Mouse (Mus musculus) ovary, adult 18-20 months (tissue): ENCODE measurements around the gene Zfp638.
"Not testable (repeated sequence)": the region's sequence is repeated elsewhere in the genome, so short reads cannot be mapped to it uniquely, and the experiment has no call there.

ENCODE experiments used
- DNase-seq: peaks from one replicate; pipeline ENCODE4 v3.0.0; 2022; ENCODE audit warnings: low spot score, mixed read lengths

Gene Zfp638

GRCm38 (mm10) chr6:83866954-83867597 is at the start of gene Zfp638:
Gene Zfp638, plus strand, starts transcription at chr6:83867109.
- DNase-seq = peak; percentile 85

GRCm38 (mm10) chr6:83818996-83819395 is 47.9 kb upstream of the Zfp638 start:
- DNase-seq = no peak

DNA sequence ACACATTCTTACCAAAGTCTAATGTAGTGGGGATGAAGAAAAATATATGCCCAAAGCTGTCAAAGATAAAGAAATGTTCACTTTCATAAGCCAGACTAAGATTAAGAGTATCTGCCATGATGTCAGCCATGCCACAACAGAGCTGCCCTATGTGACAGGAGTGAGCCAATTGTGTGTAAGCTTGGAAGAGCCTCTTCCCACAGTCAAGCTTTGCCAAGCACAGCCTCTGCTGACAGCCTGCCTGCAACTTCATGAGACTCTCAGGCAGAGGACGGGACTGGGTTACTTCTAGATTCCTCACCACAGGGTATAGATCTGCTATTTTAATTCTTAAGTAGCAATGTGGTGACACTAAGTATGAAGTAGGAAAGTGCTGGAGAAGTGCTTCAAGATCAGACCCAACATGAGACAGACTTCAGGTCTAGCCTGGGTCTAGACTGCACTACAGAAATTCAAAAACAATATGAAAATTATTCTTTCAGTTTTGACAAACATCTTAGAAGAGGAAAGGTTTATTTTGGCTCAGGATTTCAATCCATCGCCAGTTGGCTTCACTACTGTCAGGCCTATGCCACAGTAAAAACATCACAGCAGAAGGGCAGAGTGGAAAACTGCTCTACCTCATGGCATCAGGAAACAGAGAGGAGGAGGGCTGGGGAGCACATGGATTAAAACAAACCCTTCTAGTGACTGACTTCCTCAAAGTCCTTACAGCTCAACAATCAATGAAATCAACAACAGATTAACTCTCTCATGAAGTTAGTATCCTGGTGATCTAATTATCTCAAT is 46.0 kb upstream of the Zfp638 start:
- no peak for DNase-seq

DNA sequence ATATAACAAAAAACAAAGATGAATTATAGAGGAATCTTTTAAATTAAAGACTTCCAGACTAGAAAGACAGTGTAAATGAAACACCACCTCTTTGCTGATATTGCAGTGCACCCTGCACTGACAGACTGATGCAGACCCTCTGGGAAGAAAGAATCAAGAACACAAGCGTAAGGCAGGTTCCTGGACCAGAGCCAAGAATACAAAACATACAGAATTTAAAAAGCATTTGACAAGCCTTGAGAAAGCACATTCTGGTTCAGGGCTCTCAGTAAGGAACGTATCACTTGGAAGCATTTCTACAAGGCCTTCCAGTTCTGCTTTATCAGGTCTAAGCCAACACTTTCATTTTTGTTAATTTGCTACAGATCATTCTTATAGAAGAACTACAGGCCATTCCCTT is 45.1 kb upstream of the Zfp638 start:
- DNase-seq = no peak

- no peak for DNase-seq
Observed at GRCm38 (mm10) chr6:83830941-83831605, 35.8 kb upstream of the Zfp638 start.

- DNase-seq = peak; percentile 97
Observed at GRCm38 (mm10) chr6:83831606-83832123, 35.2 kb upstream of the Zfp638 start, which contains the start of gene Paip2b. Gene Paip2b, minus strand, starts transcription at chr6:83831741.

DNA sequence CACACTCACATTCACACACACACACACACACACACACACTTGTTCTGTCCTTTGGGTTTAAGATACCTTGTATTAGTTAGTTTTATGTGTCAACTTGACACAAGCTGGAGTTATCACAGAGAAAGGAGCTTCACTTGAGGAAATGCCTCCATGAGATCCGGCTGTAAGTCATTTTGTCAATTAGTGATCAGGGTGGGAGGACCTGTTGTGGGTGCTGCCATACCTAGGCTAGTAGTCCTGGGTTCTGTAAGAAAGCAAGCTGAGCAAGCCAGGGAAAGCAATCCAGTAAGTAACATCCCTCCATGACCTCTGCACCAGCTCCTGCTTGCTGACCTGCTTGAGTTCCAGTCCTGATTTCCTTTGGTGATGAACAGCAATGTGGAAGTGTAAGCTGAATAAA is 34.5 kb upstream of the Zfp638 start:
- not testable (repeated sequence) for DNase-seq

DNA sequence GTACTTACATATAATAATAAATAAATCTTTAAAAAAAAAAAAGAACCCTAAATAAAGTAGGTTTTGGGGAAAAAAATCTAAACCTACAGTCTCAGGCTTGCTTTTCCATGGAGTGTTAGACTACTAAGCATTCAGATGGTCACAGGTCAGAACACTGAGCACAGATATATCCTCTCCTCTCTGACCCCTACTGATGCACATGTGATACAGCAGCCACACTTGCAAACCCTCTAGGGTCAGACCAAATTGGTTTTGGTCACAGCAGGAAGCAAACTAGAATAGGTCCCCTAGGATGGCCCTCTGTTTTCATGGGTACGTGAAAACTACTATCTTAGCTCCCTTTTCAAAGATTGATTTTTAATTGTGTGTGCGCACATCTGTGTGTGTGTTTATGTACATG is 30.1 kb upstream of the Zfp638 start:
- no peak for DNase-seq

DNA sequence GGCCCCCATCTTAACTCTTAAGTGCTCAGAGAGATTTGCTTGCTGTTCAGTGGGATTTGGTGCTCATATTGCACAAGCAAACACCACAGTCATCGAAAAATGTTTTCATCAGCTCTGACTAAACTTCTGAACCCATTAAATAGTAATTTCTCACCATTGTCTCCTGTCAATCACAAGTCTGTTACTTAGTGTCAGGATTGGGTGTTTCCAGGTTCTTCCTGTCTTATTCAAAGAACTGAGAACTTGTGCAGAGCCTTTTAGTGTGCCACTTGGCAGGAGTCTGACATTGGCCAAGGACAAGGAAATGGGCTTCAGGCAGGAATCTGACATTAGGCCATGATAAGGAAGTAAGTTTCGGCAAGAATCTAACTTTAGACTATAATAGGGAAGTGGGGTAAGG is 28.9 kb upstream of the Zfp638 start:
- no peak for DNase-seq

DNA sequence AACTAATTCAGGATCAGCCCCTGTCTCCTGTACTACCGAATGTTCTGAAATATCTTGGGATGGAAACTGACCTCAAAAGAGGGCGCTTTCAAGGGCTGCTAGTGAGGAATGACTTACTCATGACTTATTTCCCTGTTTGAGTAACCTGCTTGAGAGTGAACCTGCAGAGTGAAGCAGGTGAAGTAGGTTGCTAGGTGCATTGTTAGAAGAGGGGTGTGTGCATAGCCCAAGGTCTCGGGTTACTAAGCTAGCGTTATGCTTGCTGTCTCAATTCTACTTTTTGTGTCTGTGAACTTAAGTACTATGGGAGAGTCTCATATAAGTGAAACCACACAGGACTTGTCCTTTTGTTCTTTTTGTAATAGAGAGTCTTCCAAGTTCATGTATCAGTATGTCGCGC is 26.8 kb upstream of the Zfp638 start:
- no peak for DNase-seq

DNA sequence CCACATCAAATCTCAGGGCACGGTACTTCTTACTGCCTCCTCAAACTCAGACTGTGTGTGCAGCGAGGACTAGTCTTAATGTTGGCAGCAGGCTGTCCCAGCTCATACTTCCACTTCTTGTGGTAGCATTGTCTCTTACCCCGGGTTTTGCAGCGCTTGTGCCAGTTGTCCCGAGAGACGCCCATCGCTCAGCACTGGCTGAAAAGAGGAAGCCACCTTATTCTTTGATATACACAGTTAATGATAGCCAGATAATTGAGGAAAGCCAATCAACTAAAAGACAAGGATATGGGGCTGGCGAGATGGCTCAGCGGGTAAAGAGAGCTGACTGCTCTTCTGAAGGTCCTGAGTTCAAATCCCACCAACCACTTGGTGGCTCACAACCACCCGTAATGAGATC is 22.0 kb upstream of the Zfp638 start:
- DNase-seq = no peak

DNA sequence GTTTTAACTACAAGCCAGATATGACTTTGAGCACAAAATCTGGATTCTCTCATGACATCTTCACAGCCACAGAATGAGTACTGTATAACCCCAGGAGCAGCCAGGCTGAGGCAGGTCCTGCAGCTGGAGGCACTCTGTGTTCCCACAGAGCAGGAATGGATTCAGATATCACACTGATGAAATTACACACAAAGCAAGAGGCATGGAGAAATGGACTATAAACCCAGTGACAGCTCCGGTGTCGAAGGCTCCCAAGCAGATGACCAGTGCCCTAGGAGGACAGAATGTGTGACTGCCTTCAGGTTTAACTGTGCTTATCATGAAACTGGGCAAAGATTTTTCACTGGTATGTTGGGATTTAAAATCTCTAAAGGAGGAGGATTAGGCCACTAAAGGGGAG is 20.8 kb upstream of the Zfp638 start:
- no peak for DNase-seq

DNA sequence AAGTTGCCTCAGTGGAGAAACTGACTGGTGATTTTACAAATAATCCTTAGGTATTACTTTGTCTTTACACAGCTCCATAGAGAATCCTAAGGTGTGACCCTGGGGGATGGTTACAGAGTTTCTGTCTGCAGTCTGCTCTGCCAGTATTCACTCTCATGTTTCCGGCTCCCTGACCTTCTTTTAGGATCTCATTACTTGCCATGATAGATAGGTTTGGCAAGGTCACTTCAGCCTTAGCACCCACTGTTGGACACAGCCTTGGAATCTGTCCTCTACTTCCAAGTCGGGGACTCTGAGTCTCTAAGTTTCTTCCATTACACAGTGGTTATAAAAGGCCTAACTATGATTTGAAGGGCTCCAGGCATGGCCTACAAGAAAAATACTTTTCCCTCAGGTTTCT is 17.5 kb upstream of the Zfp638 start:
- DNase-seq = no peak

DNA sequence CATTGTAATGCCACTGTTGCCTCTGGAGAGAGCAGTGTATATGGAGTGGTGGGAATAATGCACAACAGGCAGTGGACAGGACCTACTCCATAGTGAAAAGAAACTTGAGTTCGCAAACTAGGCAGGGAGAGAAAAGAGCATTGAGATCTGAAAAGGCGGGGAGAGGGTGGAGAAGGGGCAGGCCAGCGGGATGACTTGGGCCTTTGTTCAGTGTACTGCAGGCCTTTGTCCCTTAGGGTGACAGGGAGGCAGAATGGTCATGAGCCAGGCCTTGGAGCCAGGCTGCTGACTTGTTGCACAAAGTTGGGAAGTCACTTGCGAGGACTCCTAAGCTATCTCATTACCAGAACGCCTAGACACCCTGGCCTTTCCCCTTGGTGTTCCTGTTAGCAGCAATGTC is 9.4 kb upstream of the Zfp638 start:
- no peak for DNase-seq

DNA sequence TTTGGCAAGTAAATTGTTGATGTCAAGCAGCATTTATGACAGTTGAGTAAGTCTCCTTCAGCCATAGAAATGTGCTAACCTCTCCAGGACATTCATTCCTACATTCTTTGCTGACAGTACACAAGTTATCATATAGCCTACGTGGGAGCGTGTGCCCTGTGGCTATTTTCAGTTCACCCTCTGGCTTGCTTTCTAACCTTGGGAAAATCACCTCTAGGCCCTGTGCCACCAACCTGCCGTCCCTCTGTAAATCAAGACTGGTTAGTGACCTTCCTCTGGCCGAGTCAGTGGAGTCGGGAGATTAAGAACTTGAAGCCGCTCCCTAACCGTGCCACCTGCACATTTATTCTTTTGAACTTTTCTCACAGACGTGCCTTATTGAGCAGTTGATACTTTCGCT is 6.9 kb upstream of the Zfp638 start:
- DNase-seq = no peak

DNA sequence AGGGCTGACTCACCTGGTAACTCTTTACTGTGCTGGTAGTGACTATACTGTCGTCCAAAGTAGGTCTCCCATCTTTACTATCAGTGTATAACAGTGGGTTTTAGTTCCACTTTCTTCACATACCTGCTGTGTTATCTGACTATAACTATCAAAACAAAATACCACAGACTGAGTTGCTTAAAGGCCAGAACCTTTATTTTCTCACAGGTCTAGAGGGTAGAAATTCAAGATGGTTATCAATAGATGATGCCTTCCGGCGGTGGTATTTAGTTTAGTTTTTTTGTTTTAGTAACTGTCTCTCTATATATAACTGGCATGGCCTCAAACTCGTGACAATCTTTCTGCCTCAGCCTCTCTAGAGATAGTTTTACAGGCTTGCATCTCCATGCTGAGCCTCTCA is 3.4 kb upstream of the Zfp638 start:
- no peak for DNase-seq

DNA sequence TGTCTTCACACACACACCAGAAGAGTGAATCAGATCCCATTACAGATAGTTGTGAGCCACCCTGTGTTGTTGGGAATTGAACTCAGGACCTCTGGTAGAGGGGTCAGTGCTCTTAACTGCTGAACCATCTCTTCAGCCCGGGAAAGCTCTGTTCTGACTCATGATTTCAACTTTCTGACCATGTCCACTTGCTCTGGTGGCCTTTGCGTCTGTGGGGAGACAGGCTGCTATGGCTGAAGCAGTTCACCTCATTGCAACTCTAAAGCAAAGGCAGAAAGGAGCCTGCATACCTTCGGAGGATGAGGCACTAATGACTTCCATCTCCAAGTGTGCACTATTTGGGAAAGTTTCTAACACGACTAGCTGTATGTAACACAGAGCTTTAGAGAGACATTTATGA is 486 bp upstream of the Zfp638 start:
- no peak for DNase-seq

GRCm38 (mm10) chr6:83867598-83868585 is 983 bp downstream of the Zfp638 start:
- peak; percentile 8 for DNase-seq

GRCm38 (mm10) chr6:83879815-83880214 is 12.9 kb downstream of the Zfp638 start:
- DNase-seq = no peak

GRCm38 (mm10) chr6:83886789-83887188 is 19.9 kb downstream of the Zfp638 start:
- DNase-seq = no peak

GRCm38 (mm10) chr6:83888802-83889201 is 21.9 kb downstream of the Zfp638 start:
- DNase-seq = no peak
